Mouse (Mus musculus): ENCODE measurements around the gene Sept3. TPM values are rescaled to one million over a fixed set of nuclear protein-coding genes. Genes with fewer than 3 reads are reported as not detected.

Gene Sept3
- polyA plus RNA-seq, 1 experiment = 0.47 TPM

GRCm38 (mm10) chr15:82317839-82318238 is 43.1 kb downstream of the Sept3 start:
- Histone ChIP-seq H3K4me1 (ENCODE audit: control insufficient read depth, insufficient read depth, low read length) (no peaks in the 10 kb centered on the region), H3K4me3 (ENCODE audit: insufficient read depth, low read depth, low read length) (no peak overlapping the region), H3K36me3 (ENCODE audit: control insufficient read depth, insufficient read depth, low read length) (no peaks in the 10 kb centered on the region), H3K27ac (ENCODE audit: insufficient read depth, low read depth, low read length) (no peak overlapping the region), H3K27me3 (replicated peaks; ENCODE audit: control insufficient read depth, insufficient read depth, low read length) (no peaks in the 10 kb centered on the region)
- 76% methylated on average over 6 of the region's 6 CpGs for WGBS
- no peak for TF ChIP-seq POLR2A (IDR thresholded peaks at IDR 0.05; ENCODE audit: low read depth, low read length)
- TF ChIP-seq CTCF (conservative IDR thresholded peaks at IDR 0.05; ENCODE audit: insufficient read depth, insufficient read length, low read depth, low read length) = no peak
- DNase-seq = no peak

DNA sequence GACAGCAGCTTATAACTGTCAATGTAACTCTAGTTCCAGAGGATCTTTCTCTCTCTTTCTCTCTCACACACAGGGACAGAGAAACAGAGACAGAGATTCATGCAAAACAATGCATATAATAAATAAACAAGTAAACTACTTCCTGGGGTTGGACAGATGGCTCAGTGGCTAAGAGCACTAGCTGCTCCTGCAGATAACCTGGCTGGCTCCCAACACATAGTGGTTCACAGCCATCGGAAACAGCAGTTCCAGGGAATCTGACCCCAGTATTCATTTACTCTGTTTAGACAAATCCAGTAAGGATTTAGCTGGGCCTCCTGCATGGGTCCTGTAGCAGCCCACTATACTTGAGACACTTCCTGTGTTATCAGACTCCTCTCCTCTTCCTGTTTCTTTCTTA is 44.9 kb downstream of the Sept3 start:
- H3K27me3 ChIP-seq (replicated peaks; ENCODE audit: control insufficient read depth, insufficient read depth, low read length) = no peaks in the 10 kb centered on the region
- WGBS = 47% methylated on average over 1 of the region's 1 CpGs
- H3K4me1 ChIP-seq (ENCODE audit: control insufficient read depth, insufficient read depth, low read length) = no peaks in the 10 kb centered on the region
- no peak for TF ChIP-seq CTCF (conservative IDR thresholded peaks at IDR 0.05; ENCODE audit: insufficient read depth, insufficient read length, low read depth, low read length)
- TF ChIP-seq POLR2A (IDR thresholded peaks at IDR 0.05; ENCODE audit: low read depth, low read length) = no peak
- no peak for DNase-seq
- H3K36me3 ChIP-seq (ENCODE audit: control insufficient read depth, insufficient read depth, low read length) = no peaks in the 10 kb centered on the region
- H3K4me3 ChIP-seq (ENCODE audit: insufficient read depth, low read depth, low read length) = no peak overlapping the region
- no peak overlapping the region for H3K27ac ChIP-seq (ENCODE audit: insufficient read depth, low read depth, low read length)

DNA sequence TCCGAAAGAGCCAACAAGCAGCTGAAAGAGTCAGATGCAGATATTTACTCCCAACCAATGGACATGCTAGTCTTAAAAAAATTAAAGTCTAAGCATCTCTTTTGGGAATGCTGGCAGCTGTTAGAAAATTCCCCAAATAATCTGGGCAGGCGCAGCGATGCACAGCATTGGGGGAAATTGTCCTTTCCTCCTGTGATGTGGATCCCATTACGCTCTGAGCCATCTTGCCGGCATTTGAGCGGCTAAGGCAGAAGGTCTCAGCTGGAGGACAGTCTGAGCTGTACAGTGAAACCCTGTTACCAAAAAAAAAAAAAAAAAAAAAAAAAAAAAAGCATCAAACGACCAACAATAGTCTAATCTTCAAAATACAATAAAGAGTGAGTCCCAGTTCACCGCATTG is 47.5 kb downstream of the Sept3 start:
- no peak overlapping the region for H3K27ac ChIP-seq (ENCODE audit: insufficient read depth, low read depth, low read length)
- no peak for DNase-seq
- H3K4me1 ChIP-seq (ENCODE audit: control insufficient read depth, insufficient read depth, low read length) = no peaks in the 10 kb centered on the region
- no peaks in the 10 kb centered on the region for H3K27me3 ChIP-seq (replicated peaks; ENCODE audit: control insufficient read depth, insufficient read depth, low read length)
- no peak overlapping the region for H3K4me3 ChIP-seq (ENCODE audit: insufficient read depth, low read depth, low read length)
- TF ChIP-seq CTCF (conservative IDR thresholded peaks at IDR 0.05; ENCODE audit: insufficient read depth, insufficient read length, low read depth, low read length) (no peak), POLR2A (IDR thresholded peaks at IDR 0.05; ENCODE audit: low read depth, low read length) (no peak)
- WGBS = 71% methylated on average over 8 of the region's 8 CpGs
- no peaks in the 10 kb centered on the region for H3K36me3 ChIP-seq (ENCODE audit: control insufficient read depth, insufficient read depth, low read length)

GRCm38 (mm10) chr15:82325382-82325781 is 50.7 kb downstream of the Sept3 start:
- WGBS = 75% methylated on average over 2 of the region's 2 CpGs
- Histone ChIP-seq H3K27ac (ENCODE audit: insufficient read depth, low read depth, low read length) (no peak overlapping the region), H3K27me3 (replicated peaks; ENCODE audit: control insufficient read depth, insufficient read depth, low read length) (no peaks in the 10 kb centered on the region), H3K4me3 (ENCODE audit: insufficient read depth, low read depth, low read length) (no peak overlapping the region), H3K36me3 (ENCODE audit: control insufficient read depth, insufficient read depth, low read length) (no peaks in the 10 kb centered on the region), H3K4me1 (ENCODE audit: control insufficient read depth, insufficient read depth, low read length) (no peaks in the 10 kb centered on the region)
- no peak for DNase-seq
- TF ChIP-seq POLR2A (IDR thresholded peaks at IDR 0.05; ENCODE audit: low read depth, low read length) = no peak
- TF ChIP-seq CTCF (conservative IDR thresholded peaks at IDR 0.05; ENCODE audit: insufficient read depth, insufficient read length, low read depth, low read length) = no peak

- 0 out of 2 replicates have a peak, but pooled peaks cover 6% of the 10 kb centered on the region for H3K4me1 ChIP-seq (ENCODE audit: control insufficient read depth, insufficient read depth, low read length)
- TF ChIP-seq CTCF (conservative IDR thresholded peaks at IDR 0.05; ENCODE audit: insufficient read depth, insufficient read length, low read depth, low read length) = no peak
- no peak for TF ChIP-seq POLR2A (IDR thresholded peaks at IDR 0.05; ENCODE audit: low read depth, low read length)
- no peak overlapping the region for H3K4me3 ChIP-seq (ENCODE audit: insufficient read depth, low read depth, low read length)
- H3K27me3 ChIP-seq (replicated peaks; ENCODE audit: control insufficient read depth, insufficient read depth, low read length) = no peaks in the 10 kb centered on the region
- H3K36me3 ChIP-seq (ENCODE audit: control insufficient read depth, insufficient read depth, low read length) = no peaks in the 10 kb centered on the region
- no peak overlapping the region for H3K27ac ChIP-seq (ENCODE audit: insufficient read depth, low read depth, low read length)
- 99% methylated on average over 4 of the region's 4 CpGs for WGBS
- no peak for DNase-seq
Measured at GRCm38 (mm10) chr15:82335194-82335593, 60.5 kb downstream of the Sept3 start.

- TF ChIP-seq CTCF (conservative IDR thresholded peaks at IDR 0.05; ENCODE audit: insufficient read depth, insufficient read length, low read depth, low read length) (no peak), POLR2A (IDR thresholded peaks at IDR 0.05; ENCODE audit: low read depth, low read length) (no peak)
- Histone ChIP-seq H3K36me3 (ENCODE audit: control insufficient read depth, insufficient read depth, low read length) (no peaks in the 10 kb centered on the region), H3K4me1 (ENCODE audit: control insufficient read depth, insufficient read depth, low read length) (0 out of 2 replicates have a peak, but pooled peaks cover 6% of the 10 kb centered on the region), H3K27me3 (replicated peaks; ENCODE audit: control insufficient read depth, insufficient read depth, low read length) (no peaks in the 10 kb centered on the region), H3K27ac (ENCODE audit: insufficient read depth, low read depth, low read length) (no peak overlapping the region), H3K4me3 (ENCODE audit: insufficient read depth, low read depth, low read length) (no peak overlapping the region)
- no peak for DNase-seq
- 88% methylated on average over 12 of the region's 12 CpGs for WGBS
Measured at GRCm38 (mm10) chr15:82336629-82337028, 61.9 kb downstream of the Sept3 start.

- WGBS = 10% methylated on average over 4 of the region's 4 CpGs
- TF ChIP-seq POLR2A (IDR thresholded peaks at IDR 0.05; ENCODE audit: low read depth, low read length) (no peak), CTCF (conservative IDR thresholded peaks at IDR 0.05; ENCODE audit: insufficient read depth, insufficient read length, low read depth, low read length) (no peak)
- 0 out of 2 replicates have a peak, but pooled peaks cover 6% of the 10 kb centered on the region for H3K4me1 ChIP-seq (ENCODE audit: control insufficient read depth, insufficient read depth, low read length)
- no peaks in the 10 kb centered on the region for H3K36me3 ChIP-seq (ENCODE audit: control insufficient read depth, insufficient read depth, low read length)
- no peak for DNase-seq
- H3K27ac ChIP-seq (ENCODE audit: insufficient read depth, low read depth, low read length) = no peak overlapping the region
- H3K27me3 ChIP-seq (replicated peaks; ENCODE audit: control insufficient read depth, insufficient read depth, low read length) = no peaks in the 10 kb centered on the region
- H3K4me3 ChIP-seq (ENCODE audit: insufficient read depth, low read depth, low read length) = peak overlapping the region; percentile 73
Measured at GRCm38 (mm10) chr15:82337875-82338274, 63.2 kb downstream of the Sept3 start.
